Mouse (Mus musculus) hindbrain, embryonic 11.5 days (tissue): ENCODE measurements around the gene Mindy4b-ps. TPM values are rescaled to one million over a fixed set of nuclear protein-coding genes. Genes with fewer than 3 reads are reported as not detected.
"Not testable (repeated sequence)": the region's sequence is repeated elsewhere in the genome, so short reads cannot be mapped to it uniquely, and the experiment has no call there.

Experiments
- ATAC-seq: fragments of 200-750 bp; cut with Nextera tagmentation; 2 replicates; pipeline ENCODE4 v1.8.0; 2017; ENCODE audit warnings: mild to moderate bottlenecking, moderate TSS enrichment, moderate library complexity; ENCODE audit not compliant: low FRiP score
- DNase-seq: peaks from one replicate; pipeline ENCODE4 v3.0.0-alpha.2; 2015; ENCODE audit warnings: low spot score
- H3K27ac ChIP-seq: fragments of 300-500 bp; sonication (generic); 2 replicates; pipeline ENCODE4 v1.5.1; 2014; ENCODE audit warnings: mild to moderate bottlenecking, low read depth, low read length
- H3K27me3 ChIP-seq: fragments of 300-500 bp; sonication (generic); 2 replicates; pipeline ENCODE4 v1.6.1; 2014; ENCODE audit warnings: mild to moderate bottlenecking, low read length, moderate library complexity, mixed read lengths; ENCODE audit not compliant: control insufficient read depth, insufficient read depth
- H3K36me3 ChIP-seq: fragments of 300-500 bp; sonication (generic); 2 replicates; pipeline ENCODE4 v1.6.1; 2014; ENCODE audit warnings: mild to moderate bottlenecking, low read length, moderate library complexity, mixed read lengths; ENCODE audit not compliant: control insufficient read depth, insufficient read depth
- H3K4me1 ChIP-seq: fragments of 300-500 bp; sonication (generic); replicated peaks from 2 replicates; pipeline ENCODE4 v1.6.1; 2014; ENCODE audit warnings: low read length, mixed read lengths; ENCODE audit not compliant: control insufficient read depth, insufficient read depth
- H3K4me2 ChIP-seq: fragments of 300-500 bp; sonication (generic); replicated peaks from 2 replicates; pipeline ENCODE4 v1.6.1; 2014; ENCODE audit warnings: mild to moderate bottlenecking, low read depth, low read length
- H3K4me3 ChIP-seq: fragments of 300-500 bp; sonication (generic); 2 replicates; pipeline ENCODE4 v1.5.1; 2014; ENCODE audit warnings: low read depth, low read length
- H3K9ac ChIP-seq: fragments of 300-500 bp; sonication (generic); 2 replicates; pipeline ENCODE4 v1.6.1; 2014; ENCODE audit warnings: low read depth, low read length
- H3K9me3 ChIP-seq: fragments of 300-500 bp; sonication (generic); 2 replicates; pipeline ENCODE4 v1.6.1; 2016; ENCODE audit warnings: low read length; ENCODE audit not compliant: control insufficient read depth
- WGBS: fragments of 180-500 bp; shearing (Covaris S2); extraction: QIAGEN DNeasy Blood & Tissue Kit; methylation state at CpG from one replicate; pipeline ENCODE4 v1.1.7; 2014; 5-methylcytosine and 5-hydroxymethylcytosine counted together
- polyA plus RNA-seq: library from polyadenylated mRNA; unstranded; fragments of >200 nt; fragmentation: Nextera tagmentation; extraction: Ambion mirVana; gene quantifications from 2 replicates; pipeline ENCODE4 v1.2.1, GENCODE M21; 2014

Mindy4b-ps gene
- polyA plus RNA-seq = not detected in 2 replicates

DNA sequence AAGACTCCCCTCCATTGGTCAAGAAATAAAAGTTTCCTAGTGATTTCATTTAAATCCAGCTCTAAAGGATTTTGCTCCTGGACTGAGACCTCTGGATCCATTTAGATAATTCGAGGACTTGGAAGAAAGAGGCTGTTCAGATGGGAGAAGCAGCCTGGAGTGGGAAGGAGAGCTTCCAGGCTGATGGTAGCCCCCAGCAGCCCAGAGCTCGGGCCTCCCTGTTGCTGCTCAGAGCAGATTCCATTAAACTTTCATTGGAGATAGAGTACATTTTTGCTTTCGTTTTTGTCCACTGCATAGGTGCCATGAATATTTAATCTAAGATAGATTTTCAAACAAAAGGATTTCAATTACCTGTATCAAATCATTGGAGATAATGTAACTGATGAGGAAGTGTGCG is at the start of gene Mindy4b-ps:
Mindy4b-ps (minus strand) TSS at position 101 of the 400 bp plus-strand sequence.
- WGBS = 80% methylated on average over 4 of the region's 4 CpGs

GRCm38 (mm10) chr3:58871882-58872281 is 49.8 kb upstream of the Mindy4b-ps start:
- H3K4me3 ChIP-seq, H3K9me3 ChIP-seq, ATAC-seq, H3K4me2 ChIP-seq, H3K9ac ChIP-seq, H3K36me3 ChIP-seq, H3K4me1 ChIP-seq, H3K27ac ChIP-seq, DNase-seq, H3K27me3 ChIP-seq: not testable (repeated sequence)
- WGBS = 70% methylated on average over 2 of the region's 2 CpGs

More for the DNA sequence above, at the start of gene Mindy4b-ps:
- Histone ChIP-seq H3K27me3 (no peaks in the 10 kb centered on the region), H3K9me3 (no peaks in the 10 kb centered on the region), H3K4me1 (no peaks in the 10 kb centered on the region), H3K4me2 (no peak within 1 kb of the TSS), H3K27ac (no peak within 1 kb of the TSS), H3K36me3 (no peaks in the 10 kb centered on the region), H3K4me3 (no peak within 1 kb of the TSS), H3K9ac (no peak within 1 kb of the TSS)
- no peak for DNase-seq
- no peak for ATAC-seq

DNA sequence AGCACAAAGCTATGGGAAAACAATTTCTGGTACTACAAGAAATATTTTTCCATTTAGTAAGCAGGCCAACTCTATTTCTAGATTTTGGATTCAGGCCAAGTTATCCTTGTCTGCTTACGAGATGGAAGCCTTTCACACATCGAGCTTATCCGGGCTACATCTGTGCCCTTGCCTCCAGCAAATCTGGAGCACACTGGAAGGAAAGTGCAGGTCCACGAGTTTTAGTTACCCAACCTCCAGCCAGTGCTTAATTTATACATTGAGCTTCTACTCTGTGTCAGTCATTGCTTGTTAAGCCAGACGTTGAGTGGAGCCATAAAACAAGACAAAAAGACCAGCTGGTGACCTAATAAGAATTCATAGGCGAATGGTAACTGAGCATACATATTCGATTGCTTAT is 43.6 kb upstream of the Mindy4b-ps start:
- Histone ChIP-seq H3K9ac (no peak overlapping the region), H3K27ac (no peak overlapping the region), H3K9me3 (no peaks in the 10 kb centered on the region), H3K36me3 (no peaks in the 10 kb centered on the region), H3K4me2 (no peak overlapping the region), H3K4me3 (no peak overlapping the region), H3K27me3 (no peaks in the 10 kb centered on the region), H3K4me1 (no peaks in the 10 kb centered on the region)
- ATAC-seq (no peak; the same call in 1 of the 2 replicates), DNase-seq (no peak)
- 65% methylated on average over 7 of the region's 7 CpGs for WGBS

GRCm38 (mm10) chr3:58862976-58863375 is 40.9 kb upstream of the Mindy4b-ps start:
- H3K27ac ChIP-seq = no peak overlapping the region
- WGBS = 83% methylated on average over 2 of the region's 2 CpGs

DNA sequence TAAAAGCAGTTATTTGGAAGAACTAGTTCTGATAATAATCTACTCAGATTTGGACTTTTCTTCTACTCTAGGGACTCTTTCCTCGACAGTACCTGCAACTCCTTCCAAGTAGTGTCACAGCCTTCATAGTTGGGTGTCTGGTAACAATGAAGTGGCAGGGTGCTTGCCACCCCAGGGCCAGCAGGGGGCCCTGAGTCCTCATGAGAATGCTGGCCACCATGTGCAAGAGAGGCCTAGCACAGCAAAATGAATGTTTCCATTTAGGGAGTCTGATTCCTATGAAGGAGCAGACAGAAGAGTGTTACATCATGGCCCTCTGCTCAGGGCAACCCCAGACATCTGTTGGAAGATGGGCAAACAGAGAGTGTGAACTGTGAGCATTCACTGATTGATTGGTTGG is 21.3 kb upstream of the Mindy4b-ps start:
- H3K9me3 ChIP-seq = no peaks in the 10 kb centered on the region
- 67% methylated on average over 1 of the region's 1 CpGs for WGBS
- DNase-seq = peak; percentile 37
- no peak overlapping the region for H3K4me3 ChIP-seq
- H3K27me3 ChIP-seq = no peaks in the 10 kb centered on the region
- H3K4me1 ChIP-seq = no peaks in the 10 kb centered on the region
- ATAC-seq = no peak
- no peak overlapping the region for H3K9ac ChIP-seq
- H3K4me2 ChIP-seq = no peak overlapping the region
- no peak overlapping the region for H3K27ac ChIP-seq
- H3K36me3 ChIP-seq = no peaks in the 10 kb centered on the region

More at GRCm38 (mm10) chr3:58862976-58863375, 40.9 kb upstream of the Mindy4b-ps start:
- DNase-seq (no peak), ATAC-seq (no peak)
- no peak overlapping the region for H3K9ac ChIP-seq
- H3K4me1 ChIP-seq = no peaks in the 10 kb centered on the region
- H3K9me3 ChIP-seq = no peaks in the 10 kb centered on the region
- H3K36me3 ChIP-seq = no peaks in the 10 kb centered on the region
- no peak overlapping the region for H3K4me2 ChIP-seq
- no peaks in the 10 kb centered on the region for H3K27me3 ChIP-seq
- H3K4me3 ChIP-seq = no peak overlapping the region

DNA sequence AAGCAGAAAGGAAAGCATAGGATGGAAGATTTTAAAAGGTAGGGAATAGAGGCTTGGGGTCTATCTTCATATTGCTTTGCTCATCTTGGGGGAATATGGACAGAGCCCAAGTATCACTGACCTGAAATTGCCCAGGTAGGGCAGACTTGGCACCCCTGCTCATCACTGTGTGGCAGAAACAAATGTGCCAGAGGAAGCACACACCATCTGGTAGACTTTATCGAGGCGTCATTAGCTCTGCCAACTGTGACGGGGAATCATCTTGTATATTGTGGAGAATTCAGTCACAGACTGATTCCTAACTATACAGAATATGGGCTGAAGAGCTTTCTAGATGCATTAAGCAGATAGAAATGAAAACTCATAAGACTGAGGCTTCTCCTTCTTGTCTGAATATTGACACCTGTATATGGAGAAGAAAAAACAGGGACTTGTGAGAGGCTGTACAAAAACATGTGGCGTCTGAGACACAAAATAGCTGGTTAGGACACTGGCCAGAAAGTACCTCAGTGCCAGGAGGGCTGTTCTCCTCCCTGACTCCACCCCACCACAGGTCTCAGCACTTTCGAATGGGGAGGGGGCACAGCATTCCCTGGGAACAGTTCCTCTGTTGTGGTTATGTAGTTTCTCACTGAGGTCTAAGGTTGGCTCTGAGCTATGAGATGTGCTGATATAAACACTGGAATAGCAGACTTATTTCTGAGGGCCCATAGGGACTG is 11.5 kb upstream of the Mindy4b-ps start:
- H3K4me1 ChIP-seq = no peaks in the 10 kb centered on the region
- no peak for DNase-seq
- H3K4me3 ChIP-seq = no peak overlapping the region
- H3K36me3 ChIP-seq = no peaks in the 10 kb centered on the region
- no peak overlapping the region for H3K9ac ChIP-seq
- H3K27me3 ChIP-seq = peaks cover 2% of the 10 kb centered on the region; the same call in 1 of the 2 replicates
- no peak overlapping the region for H3K4me2 ChIP-seq
- H3K27ac ChIP-seq = no peak overlapping the region
- WGBS = 89% methylated on average over 5 of the region's 5 CpGs
- H3K9me3 ChIP-seq = no peaks in the 10 kb centered on the region
- no peak for ATAC-seq

DNA sequence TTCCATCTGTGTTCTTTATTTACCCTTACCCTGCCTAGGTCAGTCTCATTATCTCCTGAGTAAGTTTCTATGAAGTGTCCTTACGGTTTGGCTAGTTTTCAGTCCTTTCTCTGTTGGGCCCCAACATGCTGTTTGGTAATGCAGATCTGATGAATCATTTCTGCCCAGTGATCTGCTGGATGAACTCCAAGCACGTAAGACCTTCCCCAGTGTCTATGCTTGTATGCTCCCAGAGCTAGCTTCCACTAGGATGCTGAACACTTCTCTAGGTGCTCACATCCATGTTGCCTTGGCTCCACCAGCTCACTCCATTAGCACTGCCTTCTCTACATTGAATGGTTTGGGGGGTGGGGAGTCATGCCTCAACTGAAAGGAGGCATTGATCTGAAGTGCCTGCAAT is 10.8 kb upstream of the Mindy4b-ps start:
- ATAC-seq (no peak), DNase-seq (no peak)
- Histone ChIP-seq H3K4me2 (no peak overlapping the region), H3K9ac (no peak overlapping the region), H3K9me3 (no peaks in the 10 kb centered on the region), H3K36me3 (no peaks in the 10 kb centered on the region), H3K27me3 (peaks cover 4% of the 10 kb centered on the region; the same call in 1 of the 2 replicates), H3K4me3 (no peak overlapping the region), H3K4me1 (no peaks in the 10 kb centered on the region; the same call in 1 of the 2 replicates), H3K27ac (no peak overlapping the region)
- 76% methylated on average over 2 of the region's 2 CpGs for WGBS

DNA sequence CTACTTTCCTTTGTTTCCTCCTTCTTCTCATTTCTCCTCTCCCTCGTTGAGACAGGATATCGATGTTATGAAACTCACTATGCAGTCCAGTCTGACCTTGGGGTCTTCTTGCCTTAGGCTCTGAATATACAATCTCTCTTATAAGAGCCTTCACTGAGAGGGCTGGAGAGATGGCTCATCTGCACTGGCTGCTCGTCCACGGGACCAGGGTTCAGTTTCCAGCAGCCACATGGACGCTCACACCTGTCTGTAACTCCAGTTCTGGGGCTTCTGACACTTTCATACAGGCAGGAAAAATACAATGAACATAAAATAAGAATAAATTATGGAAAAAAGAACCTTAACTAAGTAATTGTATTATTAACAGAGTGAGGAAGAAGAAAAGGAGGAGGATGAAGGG is 9.5 kb upstream of the Mindy4b-ps start:
- H3K9ac ChIP-seq = no peak overlapping the region
- H3K27ac ChIP-seq = no peak overlapping the region
- H3K36me3 ChIP-seq = no peaks in the 10 kb centered on the region
- H3K4me1 ChIP-seq = no peaks in the 10 kb centered on the region; the same call in 1 of the 2 replicates
- no peak for DNase-seq
- H3K9me3 ChIP-seq = no peaks in the 10 kb centered on the region
- H3K27me3 ChIP-seq = peaks cover 9% of the 10 kb centered on the region; the same call in 1 of the 2 replicates
- WGBS = 81% methylated on average over 5 of the region's 5 CpGs
- H3K4me3 ChIP-seq = no peak overlapping the region
- ATAC-seq = no peak
- H3K4me2 ChIP-seq = no peak overlapping the region

GRCm38 (mm10) chr3:58829926-58830325 is 7.8 kb upstream of the Mindy4b-ps start:
- DNase-seq = no peak
- 94% methylated on average over 1 of the region's 1 CpGs for WGBS
- H3K27me3 ChIP-seq = peaks cover 9% of the 10 kb centered on the region; the same call in 1 of the 2 replicates

More at GRCm38 (mm10) chr3:58829926-58830325, 7.8 kb upstream of the Mindy4b-ps start:
- H3K4me2 ChIP-seq = no peak overlapping the region
- no peaks in the 10 kb centered on the region; the same call in 1 of the 2 replicates for H3K4me1 ChIP-seq
- no peak overlapping the region for H3K4me3 ChIP-seq
- ATAC-seq = no peak
- H3K9me3 ChIP-seq = no peaks in the 10 kb centered on the region
- H3K36me3 ChIP-seq = no peaks in the 10 kb centered on the region
- H3K9ac ChIP-seq = no peak overlapping the region
- no peak overlapping the region for H3K27ac ChIP-seq
